27 mouse cellular contexts compared by ENCODE assay signal in genomic region chr16:94268205-94268604, GRCm38 (mm10). TPM values are rescaled to one million over a fixed set of nuclear protein-coding genes. Genes with fewer than 3 reads are reported as not detected.
DNase-seq lines count a peak whose midpoint lies in the region; ATAC-seq and TF ChIP-seq lines count a peak whose summit lies in the region.
"Had no signal": no experiment of that assay in that cellular context is flagged by ENCODE, and none has a peak within 500 bp of the region (broad histone marks: within the 10 kb centered on the region; RNA-seq: fewer than 3 reads in every experiment).

No protein-coding gene starts in this region.

- H3K27me3 ChIP-seq in forebrain, embryonic 13.5 days: no peaks in the 10 kb centered on the region
- H3K27me3 ChIP-seq in kidney, embryonic 14.5 days (ENCODE audit: control insufficient read depth, insufficient read depth, low read length): no peaks in the 10 kb centered on the region
- H3K27me3 ChIP-seq: embryonic facial prominence, embryonic 12.5 days; heart, embryonic 12.5 days; limb, embryonic 12.5 days; liver, embryonic 15.5 days; midbrain, embryonic 15.5 days had no signal

- H3K9me3 ChIP-seq in forebrain, embryonic 13.5 days (replicated peaks): no peaks in the 10 kb centered on the region
- H3K9me3 ChIP-seq in kidney, embryonic 14.5 days (ENCODE audit: control insufficient read depth, low read length): no peaks in the 10 kb centered on the region
- H3K9me3 ChIP-seq: embryonic facial prominence, embryonic 12.5 days; heart, embryonic 12.5 days; hindbrain, embryonic 10.5 days; limb, embryonic 12.5 days; liver, embryonic 15.5 days; midbrain, embryonic 15.5 days had no signal

- H3K4me2 ChIP-seq in forebrain, embryonic 13.5 days: no peak overlapping the region
- no peak overlapping the region for H3K4me2 ChIP-seq in kidney, embryonic 14.5 days (replicated peaks; ENCODE audit: low read depth, low read length)
- H3K4me2 ChIP-seq: embryonic facial prominence, embryonic 12.5 days; heart, embryonic 12.5 days; limb, embryonic 12.5 days; liver, embryonic 15.5 days; lung, embryonic 14.5 days; midbrain, embryonic 15.5 days had no signal

- H3K36me3 ChIP-seq in forebrain, embryonic 13.5 days (ENCODE audit: poor library complexity, severe bottlenecking): peaks cover 11% of the 10 kb centered on the region; the same call in 1 of the 2 replicates
- peaks cover 6% of the 10 kb centered on the region; the same call in 1 of the 2 replicates for H3K36me3 ChIP-seq in kidney, embryonic 14.5 days (ENCODE audit: control insufficient read depth, insufficient read depth, low read length)
- H3K36me3 ChIP-seq: embryonic facial prominence, embryonic 12.5 days; limb, embryonic 12.5 days; liver, embryonic 15.5 days; midbrain, embryonic 15.5 days had no signal

- H3K27ac ChIP-seq in gastrocnemius, adult 2 months: no peak overlapping the region
- no peak overlapping the region for H3K27ac ChIP-seq in forebrain, embryonic 13.5 days
- no peak overlapping the region for H3K27ac ChIP-seq in kidney, embryonic 14.5 days (ENCODE audit: low read depth, low read length)
- H3K27ac ChIP-seq: embryonic facial prominence, embryonic 12.5 days; hindbrain, embryonic 10.5 days; limb, embryonic 12.5 days; liver, embryonic 15.5 days; midbrain, embryonic 15.5 days had no signal

- TF ChIP-seq CTCF in gastrocnemius, adult 2 months (IDR thresholded peaks at IDR 0.05): no peak

- peak; percentile 14 for DNase-seq in gastrocnemius, adult 2 months
- DNase-seq in gastrocnemius, postnatal 36 days: no peak
- DNase-seq in left cerebral cortex, postnatal 36 days (ENCODE audit: low spot score in 2 of 2): no peak
- DNase-seq: adrenal gland, postnatal 10 days; cerebellum, adult 11 months; cerebellum, adult 9-10 months; cerebellum, postnatal 36 days; embryo, embryonic 11 days; kidney, adult 2 months; kidney, postnatal 10 days; layer of hippocampus, postnatal 36 days; lung, embryonic 14.5 days; lung, postnatal 14 days; right cerebral cortex, postnatal 25 days had no signal

- H3K9ac ChIP-seq in forebrain, embryonic 13.5 days: no peak overlapping the region
- no peak overlapping the region for H3K9ac ChIP-seq in kidney, embryonic 14.5 days (ENCODE audit: low read depth, low read length)
- H3K9ac ChIP-seq: embryonic facial prominence, embryonic 12.5 days; limb, embryonic 12.5 days; liver, embryonic 15.5 days; lung, embryonic 14.5 days; midbrain, embryonic 15.5 days had no signal

- H3K4me1 ChIP-seq in forebrain, embryonic 13.5 days: 0 out of 2 replicates have a peak, but pooled peaks cover 3% of the 10 kb centered on the region
- H3K4me1 ChIP-seq in kidney, embryonic 14.5 days (ENCODE audit: control insufficient read depth, insufficient read depth, low read length): no peaks in the 10 kb centered on the region
- H3K4me1 ChIP-seq: heart, embryonic 12.5 days; liver, embryonic 15.5 days had no signal

- 91% methylated on average over 14 of the region's 14 CpGs for WGBS in forebrain, embryonic 13.5 days
- 67% methylated on average over 14 of the region's 14 CpGs for WGBS in kidney, embryonic 14.5 days

- peak; percentile 37 for ATAC-seq in CD4-positive, CD25-positive, alpha-beta regulatory T cell, adult 4 months
- peak; percentile 37 for ATAC-seq in common myeloid progenitor, adult 5-6 weeks (replicated peaks; ENCODE audit: low read depth, poor library complexity, severe bottlenecking)
- ATAC-seq in megakaryocyte-erythroid progenitor cell, adult 5-6 weeks (replicated peaks; ENCODE audit: low FRiP score, low TSS enrichment, poor library complexity, severe bottlenecking): 0 out of 2 replicates have a peak, but pooled peaks have one; percentile 20
- ATAC-seq in forebrain, embryonic 13.5 days: no peak
- ATAC-seq in kidney, embryonic 14.5 days (ENCODE audit: low FRiP score, low TSS enrichment): no peak
- ATAC-seq: forebrain, embryonic 16.5 days; hindbrain, embryonic 16.5 days; midbrain, embryonic 15.5 days had no signal

- H3K4me3 ChIP-seq in gastrocnemius, adult 2 months: no peak overlapping the region
- H3K4me3 ChIP-seq in forebrain, embryonic 13.5 days: no peak overlapping the region
- no peak overlapping the region for H3K4me3 ChIP-seq in kidney, embryonic 14.5 days (ENCODE audit: low read length)
- H3K4me3 ChIP-seq: embryonic facial prominence, embryonic 12.5 days; heart, embryonic 12.5 days; hindbrain, embryonic 10.5 days; limb, embryonic 12.5 days; liver, embryonic 15.5 days; midbrain, embryonic 15.5 days had no signal

- intact Hi-C loops in gastrocnemius, adult 2 months (cut with DNase I): no loop called here
- intact Hi-C loops in gastrocnemius, postnatal 36 days (cut with DNase I): loop anchor here (5.0 kb wide), 2 partner anchors 64 to 184 kb away; no protein-coding TSS in a partner anchor
- intact Hi-C loops in left cerebral cortex, postnatal 36 days (cut with DNase I): no loop called here

RNA-seq across cellular contexts. Expression of gene Hlcs, which starts 45.2 kb away (rescaled TPM):
- 10 to 100 TPM in 1 of 2 experiments, 1 to 10 TPM in 1; 7.5 to 10.3 TPM for total RNA-seq in gastrocnemius, adult 2 months (2021)
- 1 to 10 TPM; 6.5 to 6.8 TPM for total RNA-seq in gastrocnemius, postnatal 36 days (2021)
- 1 to 10 TPM; 7.3 to 9.3 TPM for polyA plus RNA-seq in CD4-positive, CD25-positive, alpha-beta regulatory T cell, adult 4 months (2017; shearing (Covaris generic))
- 8.7 and 11.3 TPM in 2 replicates for total RNA-seq in common myeloid progenitor, adult 5-6 weeks (2017)
- total RNA-seq in megakaryocyte-erythroid progenitor cell, adult 5-6 weeks (2014; fragmentation: Nextera tagmentation): 5.6 and 5.9 TPM in 2 replicates
- total RNA-seq in megakaryocyte-erythroid progenitor cell, adult 5-6 weeks (2017): 7.0 and 26.9 TPM in 2 replicates
- polyA plus RNA-seq in forebrain, embryonic 13.5 days (2015; fragmentation: Nextera tagmentation; extraction: Ambion mirVana): 9.0 and 9.8 TPM in 2 replicates
- polyA plus RNA-seq in kidney, embryonic 14.5 days (2014; fragmentation: Nextera tagmentation; extraction: Ambion mirVana): 9.0 and 12.5 TPM in 2 replicates
- total RNA-seq in left cerebral cortex, postnatal 36 days (2021): 10 to 100 TPM; 15.6 to 20.0 TPM

Comparison
In these comparisons a context has a peak if more than half of its experiments do, and no peak if none do; other contexts are left out.
1. ATAC-seq: peak in CD4-positive, CD25-positive, alpha-beta regulatory T cell, adult 4 months (single experiment), common myeloid progenitor, adult 5-6 weeks (single experiment) and megakaryocyte-erythroid progenitor cell, adult 5-6 weeks (single experiment); none in forebrain, embryonic 13.5 days (single experiment) and kidney, embryonic 14.5 days (single experiment).